Mouse (Mus musculus) megakaryocyte, adult 5-6 weeks (primary cell): ENCODE data around the gene Egfl7. TPM values are rescaled to one million over a fixed set of nuclear protein-coding genes. Genes with fewer than 3 reads are reported as not detected.
A peak's percentile ranks its signal among the peaks of the same experiment; 100 is the strongest.

Experiments used
- ATAC-seq: 2 replicates; pipeline ENCODE4 v1.8.0; 2016; ENCODE audit warnings: mild to moderate bottlenecking, inconsistent platforms; ENCODE audit not compliant: poor library complexity, severe bottlenecking
- total RNA-seq, 2 experiments: library from RNA; stranded (forward) in 1 of 2; stranded (reverse) in 1 of 2; fragments of 153-499, 151-499 nt in 1 of 2; fragments of 221-1000, 200-1000 nt in 1 of 2; gene quantifications; 2 replicates each; pipeline versions ENCODE4 v1.2.3 to v1.2.4; 2015 to 2017

Egfl7 gene
- total RNA-seq, 2 experiments from 2014 or later, result 1.6 to 3.7 TPM

GRCm38 (mm10) chr2:26637316-26637932 is 57.6 kb downstream of the Egfl7 start:
- no peak for ATAC-seq

GRCm38 (mm10) chr2:26638039-26638438 is 58.2 kb downstream of the Egfl7 start:
- no peak for ATAC-seq

DNA sequence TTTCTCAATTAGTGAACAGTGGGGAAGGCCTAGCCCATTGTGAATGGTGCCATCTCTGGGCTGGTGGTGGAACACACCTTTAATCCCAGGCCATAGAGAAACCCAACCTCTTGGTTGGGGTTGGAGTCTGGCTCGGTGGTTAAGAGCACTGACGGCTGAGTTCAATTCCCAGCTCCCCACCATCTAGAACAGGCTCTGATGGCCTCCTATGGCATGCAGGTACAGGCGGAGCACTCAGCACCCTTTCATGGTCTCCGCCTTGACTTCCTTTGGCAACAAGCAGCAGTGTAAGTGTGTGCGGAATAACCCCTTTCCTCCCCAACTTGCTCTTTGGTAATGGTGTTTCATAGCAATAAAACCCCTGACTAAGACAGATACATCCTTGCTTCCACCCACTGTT is 58.8 kb downstream of the Egfl7 start:
- no peak for ATAC-seq

DNA sequence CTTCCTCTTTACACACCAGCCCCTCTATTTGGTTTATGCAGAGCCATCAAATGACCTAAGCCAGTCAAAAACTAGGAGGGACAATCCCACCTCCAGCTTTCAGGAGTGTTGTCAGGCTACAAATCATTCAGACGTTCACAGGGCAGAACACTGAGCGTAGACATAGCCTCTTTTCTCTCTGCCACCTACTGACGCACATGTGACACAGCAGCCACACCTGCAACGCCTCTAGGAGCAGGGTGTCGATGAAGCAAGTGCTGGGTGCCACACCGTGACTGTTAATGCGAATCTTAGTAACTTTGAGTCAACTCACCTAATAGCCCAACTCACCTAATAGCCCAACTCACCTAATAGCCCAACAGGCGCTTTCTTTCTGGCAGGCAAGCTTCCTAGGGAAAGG is 59.3 kb downstream of the Egfl7 start:
- ATAC-seq, result peak; percentile 36; the same call in 1 of the 2 replicates

DNA sequence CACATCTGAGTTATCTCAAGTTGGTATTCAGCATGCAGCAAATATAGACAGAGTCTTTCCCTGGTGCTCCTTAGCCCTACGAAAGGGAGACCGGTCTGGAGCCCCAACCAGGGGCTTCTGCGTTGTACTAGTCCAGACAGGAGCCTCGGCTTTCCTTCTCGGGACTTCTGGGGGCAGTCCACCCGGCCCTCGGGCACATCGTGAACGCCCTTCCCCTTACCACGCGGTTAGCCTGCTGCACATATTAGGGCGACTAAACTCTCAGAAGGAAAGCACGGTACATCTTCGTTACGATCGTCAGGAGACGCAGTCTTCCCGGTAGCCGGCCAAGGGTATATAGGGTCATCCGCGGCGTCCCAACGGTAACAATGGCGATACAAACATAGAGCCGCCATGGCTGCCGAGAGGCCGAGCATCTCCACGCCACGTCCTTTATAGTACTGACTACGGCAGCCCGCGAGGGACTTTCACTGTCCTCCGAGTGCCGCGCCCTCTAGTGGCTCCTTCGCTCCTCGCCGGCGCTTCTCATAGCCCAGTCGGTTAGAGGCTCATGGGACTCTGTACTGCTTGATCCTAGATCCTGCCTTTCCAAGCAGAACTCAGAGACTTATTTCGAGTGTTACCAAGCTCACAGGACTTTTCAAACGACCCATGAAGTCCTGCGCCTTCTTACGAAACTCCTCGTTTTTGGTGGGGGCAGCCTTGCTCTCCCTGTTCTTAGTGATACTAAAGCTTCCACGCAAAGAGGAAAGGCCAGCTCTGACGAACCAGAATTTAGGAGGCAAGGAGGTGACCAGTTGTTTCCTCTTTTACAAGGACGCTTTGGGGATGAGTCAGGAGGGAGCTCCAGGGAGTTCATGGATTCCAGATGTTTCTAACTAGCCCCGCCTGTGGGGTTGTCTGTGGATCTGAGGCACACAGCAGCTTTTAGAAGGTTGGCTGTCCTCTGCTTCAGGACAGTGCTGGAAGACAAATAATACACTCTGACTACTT is 60.3 kb downstream of the Egfl7 start:
- peak; percentile 84 for ATAC-seq

- no peak for ATAC-seq
Observed at GRCm38 (mm10) chr2:26641006-26641647, 61.3 kb downstream of the Egfl7 start.

Other genes with a start within 250 kb of the Egfl7 start
- gene Dnlz, start 227.9 kb upstream of the Egfl7 start, total RNA-seq (2015), result 4.4 and 5.8 TPM in 2 replicates
- 5.1 TPM in 2 replicates for gene Dnlz, start 227.9 kb upstream of the Egfl7 start, total RNA-seq (2017)
- gene Card9, start 219.1 kb upstream of the Egfl7 start, total RNA-seq (2015), result 42.6 and 45.3 TPM in 2 replicates
- gene Card9, start 219.1 kb upstream of the Egfl7 start, total RNA-seq (2017), result 141 and 169 TPM in 2 replicates
- 6.1 and 10.7 TPM in 2 replicates for gene Snapc4, start 199.4 kb upstream of the Egfl7 start, total RNA-seq (2015)
- gene Snapc4, start 199.4 kb upstream of the Egfl7 start, total RNA-seq (2017), result 12.2 and 13.3 TPM in 2 replicates
- 62.2 and 76.5 TPM in 2 replicates for gene Entr1, start 190.7 kb upstream of the Egfl7 start, total RNA-seq (2015)
- gene Entr1, start 190.7 kb upstream of the Egfl7 start, total RNA-seq (2017), result 60.4 and 63.4 TPM in 2 replicates
- 26.4 and 27.1 TPM in 2 replicates for gene Pmpca, start 190.7 kb upstream of the Egfl7 start, total RNA-seq (2015)
- 35.0 and 38.5 TPM in 2 replicates for gene Pmpca, start 190.7 kb upstream of the Egfl7 start, total RNA-seq (2017)
- gene Inpp5e, start 170.8 kb upstream of the Egfl7 start, total RNA-seq (2015), result 13.2 and 17.0 TPM in 2 replicates
- 7.8 and 10.4 TPM in 2 replicates for gene Inpp5e, start 170.8 kb upstream of the Egfl7 start, total RNA-seq (2017)
- 41.6 and 43.9 TPM in 2 replicates for gene Sec16a, start 134.8 kb upstream of the Egfl7 start, total RNA-seq (2015)
- 31.1 and 34.6 TPM in 2 replicates for gene Sec16a, start 134.8 kb upstream of the Egfl7 start, total RNA-seq (2017)
- 37.6 and 43.0 TPM in 2 replicates for gene Notch1, start 63.4 kb upstream of the Egfl7 start, total RNA-seq (2015)
- gene Notch1, start 63.4 kb upstream of the Egfl7 start, total RNA-seq (2017), result 22.3 and 48.3 TPM in 2 replicates
- 0.36 TPM in 1 of 2 replicates, not detected in the other for gene Gm20532, start 6.6 kb downstream of the Egfl7 start, total RNA-seq (2015)
- gene Gm20532, start 6.6 kb downstream of the Egfl7 start, total RNA-seq (2017), result not detected in 2 replicates
- 37.0 and 41.9 TPM in 2 replicates for gene Agpat2, start 24.4 kb downstream of the Egfl7 start, total RNA-seq (2015)
- 38.1 and 43.6 TPM in 2 replicates for gene Agpat2, start 24.4 kb downstream of the Egfl7 start, total RNA-seq (2017)
- gene Fam69b, start 48.4 kb downstream of the Egfl7 start, total RNA-seq (2015), result 0.33 TPM in 1 of 2 replicates, not detected in the other
- 0.11 and 0.33 TPM in 2 replicates for gene Fam69b, start 48.4 kb downstream of the Egfl7 start, total RNA-seq (2017)
- 0.96 TPM in 1 of 2 replicates, not detected in the other for gene Lcn4, start 91.3 kb downstream of the Egfl7 start, total RNA-seq (2015)
- gene Lcn4, start 91.3 kb downstream of the Egfl7 start, total RNA-seq (2017), result not detected in 2 replicates